Mouse (Mus musculus) cerebral cortex, adult 2 months (tissue): ENCODE results near the gene Usp46.

ENCODE experiments used
- WGBS: fragments of 180-500 bp; shearing (Covaris S2); methylation state at CpG from one replicate; pipeline ENCODE4 v1.1.7; 2018; 5-methylcytosine and 5-hydroxymethylcytosine counted together

Gene Usp46

GRCm38 (mm10) chr5:74068714-74069321 is 587 bp upstream of the Usp46 start:
- under 1% methylated on average over 18 of the region's 18 CpGs for WGBS

GRCm38 (mm10) chr5:74067346-74067745 is 885 bp downstream of the Usp46 start:
- 19% methylated on average over 4 of the region's 4 CpGs for WGBS

- WGBS: 49% methylated on average over 12 of the region's 12 CpGs
Observed at GRCm38 (mm10) chr5:74066416-74067115, 1.7 kb downstream of the Usp46 start.

GRCm38 (mm10) chr5:74065565-74066275 is 2.5 kb downstream of the Usp46 start:
- WGBS: 65% methylated on average over 11 of the region's 11 CpGs

GRCm38 (mm10) chr5:74064844-74065243 is 3.4 kb downstream of the Usp46 start:
- 65% methylated on average over 7 of the region's 7 CpGs for WGBS

- WGBS: 91% methylated on average over 5 of the region's 5 CpGs
Observed at GRCm38 (mm10) chr5:74063226-74063747, 4.9 kb downstream of the Usp46 start.

GRCm38 (mm10) chr5:74062266-74062665 is 6.0 kb downstream of the Usp46 start:
- 78% methylated on average over 7 of the region's 7 CpGs for WGBS

GRCm38 (mm10) chr5:74061408-74062047 is 6.7 kb downstream of the Usp46 start:
- 29% methylated on average over 18 of the region's 18 CpGs for WGBS

GRCm38 (mm10) chr5:74052171-74052909 is 15.9 kb downstream of the Usp46 start:
- 67% methylated on average over 15 of the region's 15 CpGs for WGBS

- 39% methylated on average over 23 of the region's 23 CpGs for WGBS
Observed at GRCm38 (mm10) chr5:74051394-74052170, 16.6 kb downstream of the Usp46 start.

- 78% methylated on average over 2 of the region's 2 CpGs for WGBS
Observed at GRCm38 (mm10) chr5:74050903-74051302, 17.3 kb downstream of the Usp46 start.

- WGBS: 30% methylated on average over 16 of the region's 16 CpGs
Observed at GRCm38 (mm10) chr5:74048846-74049495, 19.3 kb downstream of the Usp46 start.

GRCm38 (mm10) chr5:74044591-74044990 is 23.6 kb downstream of the Usp46 start:
- 56% methylated on average over 7 of the region's 7 CpGs for WGBS

GRCm38 (mm10) chr5:74042796-74043340 is 25.4 kb downstream of the Usp46 start:
- WGBS: 67% methylated on average over 6 of the region's 6 CpGs

- 60% methylated on average over 4 of the region's 4 CpGs for WGBS
Observed at GRCm38 (mm10) chr5:74040541-74040940, 27.7 kb downstream of the Usp46 start.

GRCm38 (mm10) chr5:74035454-74035853 is 32.8 kb downstream of the Usp46 start:
- WGBS: 41% methylated on average over 2 of the region's 2 CpGs

GRCm38 (mm10) chr5:74034177-74034576 is 34.1 kb downstream of the Usp46 start:
- WGBS: 78% methylated on average over 4 of the region's 4 CpGs

GRCm38 (mm10) chr5:74029787-74030186 is 38.4 kb downstream of the Usp46 start:
- 64% methylated on average over 7 of the region's 7 CpGs for WGBS

- WGBS: 67% methylated on average over 25 of the region's 25 CpGs
Observed at GRCm38 (mm10) chr5:74028691-74029479, 39.3 kb downstream of the Usp46 start.
